Mouse (Mus musculus) heart, postnatal 0 days (tissue): Measurements from ENCODE around the gene Dlx6. TPM values are rescaled to one million over a fixed set of nuclear protein-coding genes. Genes with fewer than 3 reads are reported as not detected.

Experiments
- ATAC-seq: fragments of 200-750 bp; cut with Nextera tagmentation; 2 replicates; pipeline ENCODE4 v1.8.0; 2017; ENCODE audit warnings: low read depth, moderate number of reproducible peaks, moderate library complexity; ENCODE audit not compliant: insufficient read depth
- DNase-seq: peaks from one replicate; pipeline ENCODE4 v3.0.0-alpha.2; 2016; ENCODE audit warnings: low spot score
- H3K27ac ChIP-seq: fragments of 300-500 bp; sonication (generic); 2 replicates; pipeline ENCODE4 v1.5.1; 2014; ENCODE audit warnings: low read depth, mild to moderate bottlenecking
- H3K27me3 ChIP-seq: fragments of 300-500 bp; sonication (generic); 2 replicates; pipeline ENCODE4 v1.6.1; 2014; ENCODE audit warnings: low read length, mixed read lengths; ENCODE audit not compliant: control insufficient read depth, insufficient read depth
- H3K36me3 ChIP-seq: fragments of 300-500 bp; sonication (generic); replicated peaks from 2 replicates; pipeline ENCODE4 v1.6.1; 2014; ENCODE audit warnings: low read length, mixed read lengths; ENCODE audit not compliant: control insufficient read depth, insufficient read depth
- H3K4me1 ChIP-seq: fragments of 300-500 bp; sonication (generic); 2 replicates; pipeline ENCODE4 v1.6.1; 2014; ENCODE audit warnings: antibody characterized with exemption; ENCODE audit not compliant: control insufficient read depth, insufficient read depth
- H3K4me2 ChIP-seq: fragments of 300-500 bp; sonication (generic); 2 replicates; pipeline ENCODE4 v1.6.1; 2014; ENCODE audit warnings: low read depth, mild to moderate bottlenecking, low read length, moderate library complexity
- H3K4me3 ChIP-seq: fragments of 300-500 bp; sonication (generic); 2 replicates; pipeline ENCODE4 v1.5.1; 2014; ENCODE audit warnings: low read depth, low read length
- H3K9ac ChIP-seq: fragments of 300-500 bp; sonication (generic); replicated peaks from 2 replicates; pipeline ENCODE4 v1.6.1; 2014; ENCODE audit warnings: low read depth, low read length, mixed read lengths
- H3K9me3 ChIP-seq: fragments of 300-500 bp; sonication (generic); replicated peaks from 2 replicates; pipeline ENCODE4 v1.6.1; 2016; ENCODE audit warnings: low read length; ENCODE audit not compliant: control insufficient read depth
- CTCF ChIP-seq: IDR thresholded peaks from 2 replicates; pipeline ENCODE4 v1.5.1; 2016; ENCODE audit warnings: antibody characterized with exemption, control low read depth, low read depth
- EP300 ChIP-seq: IDR thresholded peaks from 2 replicates; pipeline ENCODE4 v1.6.1; 2016; ENCODE audit warnings: antibody characterized with exemption, low read depth
- WGBS: fragments of 180-500 bp; shearing (Covaris S2); extraction: QIAGEN DNeasy Blood & Tissue Kit; methylation state at CpG from one replicate; pipeline ENCODE4 v1.1.7; 2014; 5-methylcytosine and 5-hydroxymethylcytosine counted together
- polyA plus RNA-seq: library from polyadenylated mRNA; unstranded; fragments of >200 nt; fragmentation: Nextera tagmentation; extraction: Ambion mirVana; gene quantifications from 2 replicates; pipeline ENCODE4 v1.2.1, GENCODE M21; 2015
- total RNA-seq: library from RNA; depleted of rRNA; stranded (reverse); fragments of >200 nt; gene quantifications from 2 replicates; pipeline ENCODE4 v1.2.3, GENCODE M21; 2014; ENCODE audit warnings: low replicate concordance

Dlx6 gene
- total and polyA plus RNA-seq, 2 experiments from 2014 or later: not detected

- TF ChIP-seq CTCF (no peak), EP300 (no peak)
These were observed 6.3 kb upstream of the Dlx6 start for GRCm38 (mm10) chr6:6856881-6857280.

GRCm38 (mm10) chr6:6857766-6858165 lies 5.4 kb upstream of the Dlx6 start:
- H3K9me3 ChIP-seq: no peaks in the 10 kb centered on the region
- no peak for ATAC-seq
- H3K4me1 ChIP-seq: peaks cover 5% of the 10 kb centered on the region; the same call in 1 of the 2 replicates
- H3K4me2 ChIP-seq: no peak overlapping the region
- 13% methylated on average over 2 of the region's 2 CpGs for WGBS
- H3K9ac ChIP-seq: no peak overlapping the region
- H3K27ac ChIP-seq: no peak overlapping the region
- no peaks in the 10 kb centered on the region for H3K36me3 ChIP-seq
- no peak for DNase-seq
- no peak overlapping the region for H3K4me3 ChIP-seq
- H3K27me3 ChIP-seq: peaks cover 96% of the 10 kb centered on the region
- no peak for TF ChIP-seq EP300
- TF ChIP-seq CTCF: no peak

More at GRCm38 (mm10) chr6:6856881-6857280, 6.3 kb upstream of the Dlx6 start:
- DNase-seq: no peak
- H3K27me3 ChIP-seq: peaks cover 96% of the 10 kb centered on the region
- H3K4me1 ChIP-seq: no peaks in the 10 kb centered on the region
- H3K4me2 ChIP-seq: no peak overlapping the region
- H3K9ac ChIP-seq: no peak overlapping the region
- no peaks in the 10 kb centered on the region for H3K9me3 ChIP-seq
- no peaks in the 10 kb centered on the region for H3K36me3 ChIP-seq
- no peak for ATAC-seq
- no peak overlapping the region for H3K4me3 ChIP-seq
- 11% methylated on average over 4 of the region's 4 CpGs for WGBS
- H3K27ac ChIP-seq: no peak overlapping the region

- TF ChIP-seq CTCF (no peak), EP300 (no peak)
- Histone ChIP-seq H3K9me3 (no peaks in the 10 kb centered on the region), H3K4me1 (peaks cover 13% of the 10 kb centered on the region), H3K36me3 (no peaks in the 10 kb centered on the region), H3K27me3 (peaks cover 96% of the 10 kb centered on the region), H3K4me2 (no peak overlapping the region), H3K9ac (no peak overlapping the region), H3K4me3 (no peak overlapping the region), H3K27ac (no peak overlapping the region)
- WGBS: 6% methylated on average over 1 of the region's 1 CpGs
- DNase-seq: no peak
- ATAC-seq: no peak
These were observed 4.6 kb upstream of the Dlx6 start for GRCm38 (mm10) chr6:6858571-6858970.

- peak overlapping the region; percentile 29 for H3K4me3 ChIP-seq
- no peaks in the 10 kb centered on the region for H3K9me3 ChIP-seq
- H3K9ac ChIP-seq: no peak overlapping the region
- DNase-seq (no peak), ATAC-seq (no peak)
- peak overlapping the region; percentile 33 for H3K4me2 ChIP-seq
- no peak overlapping the region for H3K27ac ChIP-seq
- peaks cover 98% of the 10 kb centered on the region for H3K27me3 ChIP-seq
- no peaks in the 10 kb centered on the region for H3K36me3 ChIP-seq
- TF ChIP-seq EP300 (no peak), CTCF (no peak)
- WGBS: 6% methylated on average over 19 of the region's 19 CpGs
- peaks cover 16% of the 10 kb centered on the region for H3K4me1 ChIP-seq
These were observed 3.8 kb upstream of the Dlx6 start for GRCm38 (mm10) chr6:6859111-6859949.

GRCm38 (mm10) chr6:6859950-6860410 lies 3.2 kb upstream of the Dlx6 start:
- Histone ChIP-seq H3K9ac (no peak overlapping the region), H3K9me3 (no peaks in the 10 kb centered on the region), H3K27me3 (peaks cover 98% of the 10 kb centered on the region), H3K4me2 (peak overlapping the region; percentile 33), H3K36me3 (no peaks in the 10 kb centered on the region), H3K27ac (no peak overlapping the region), H3K4me1 (peaks cover 16% of the 10 kb centered on the region), H3K4me3 (peak overlapping the region; percentile 29)
- TF ChIP-seq EP300 (no peak), CTCF (no peak)
- DNase-seq (peak; percentile 5), ATAC-seq (no peak)
- 3% methylated on average over 21 of the region's 21 CpGs for WGBS
